Mouse (Mus musculus) olfactory bulb, adult 2 months (tissue): ENCODE measurements around the gene Atp10a. TPM values are rescaled to one million over a fixed set of nuclear protein-coding genes. Genes with fewer than 3 reads are reported as not detected.

Experiments used
- H3K27ac ChIP-seq: fragments of 200-500 bp; 2 replicates; pipeline ENCODE4 v1.5.1; 2012; ENCODE audit warnings: low read depth, low read length; ENCODE audit not compliant: insufficient read depth
- H3K4me1 ChIP-seq: fragments of 200-500 bp; 2 replicates; pipeline ENCODE4 v1.6.1; 2012; ENCODE audit warnings: low read length; ENCODE audit not compliant: control insufficient read depth, insufficient read depth
- H3K4me3 ChIP-seq: fragments of 200-500 bp; 2 replicates; pipeline ENCODE4 v1.5.1; 2012; ENCODE audit warnings: mild to moderate bottlenecking, low read depth, low read length, moderate library complexity; ENCODE audit not compliant: insufficient read depth
- CTCF ChIP-seq: fragments of 200-500 bp; IDR thresholded peaks from 2 replicates; pipeline ENCODE4 v1.5.1; 2012; ENCODE audit warnings: low read depth, mild to moderate bottlenecking, low read length, moderate library complexity; ENCODE audit not compliant: insufficient read depth
- POLR2A ChIP-seq: fragments of 200-500 bp; IDR thresholded peaks from 2 replicates; pipeline ENCODE4 v1.6.1; 2012; ENCODE audit warnings: mild to moderate bottlenecking, low read depth, low read length, moderate library complexity; ENCODE audit not compliant: insufficient read depth
- WGBS: fragments of 180-500 bp; shearing (Covaris S2); methylation state at CpG from one replicate; pipeline ENCODE4 v1.1.7; 2018; 5-methylcytosine and 5-hydroxymethylcytosine counted together
- polyA plus RNA-seq: library from polyadenylated mRNA; stranded (reverse); fragments of >200 nt; gene quantifications from 2 replicates; pipeline ENCODE4 v1.2.4, GENCODE M21; 2012; ENCODE audit warnings: low replicate concordance; ENCODE audit not compliant: missing spikeins, insufficient read depth, insufficient read length

Gene Atp10a
- polyA plus RNA-seq, 1 experiment, result not detected

DNA sequence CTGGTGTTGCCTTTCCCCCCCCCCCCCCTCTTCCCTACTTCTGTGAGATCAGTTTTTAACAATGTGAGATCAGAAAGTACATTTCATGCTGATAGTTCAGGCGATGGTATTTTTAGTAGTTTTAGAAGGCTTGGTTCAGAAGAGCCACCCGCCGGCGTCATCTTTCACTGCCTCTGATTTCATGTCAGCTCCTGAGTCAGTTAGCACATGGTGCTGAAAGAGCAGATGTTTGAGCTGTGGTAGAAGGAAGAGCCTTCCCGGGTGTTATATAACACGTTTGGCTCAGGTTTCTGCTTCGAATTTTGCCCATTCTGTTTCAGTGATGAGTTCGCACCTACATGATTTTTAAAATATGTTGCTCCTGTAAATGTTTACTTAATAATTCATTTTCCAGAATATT lies 74.2 kb downstream of the Atp10a start:
- no peak for TF ChIP-seq POLR2A
- no peak for TF ChIP-seq CTCF
- 38% methylated on average over 8 of the region's 8 CpGs for WGBS
- Histone ChIP-seq H3K4me1 (peaks cover 8% of the 10 kb centered on the region; the same call in 1 of the 2 replicates), H3K4me3 (no peak overlapping the region), H3K27ac (0 out of 2 replicates have a peak overlapping the region, but pooled peaks have one; percentile 8)

DNA sequence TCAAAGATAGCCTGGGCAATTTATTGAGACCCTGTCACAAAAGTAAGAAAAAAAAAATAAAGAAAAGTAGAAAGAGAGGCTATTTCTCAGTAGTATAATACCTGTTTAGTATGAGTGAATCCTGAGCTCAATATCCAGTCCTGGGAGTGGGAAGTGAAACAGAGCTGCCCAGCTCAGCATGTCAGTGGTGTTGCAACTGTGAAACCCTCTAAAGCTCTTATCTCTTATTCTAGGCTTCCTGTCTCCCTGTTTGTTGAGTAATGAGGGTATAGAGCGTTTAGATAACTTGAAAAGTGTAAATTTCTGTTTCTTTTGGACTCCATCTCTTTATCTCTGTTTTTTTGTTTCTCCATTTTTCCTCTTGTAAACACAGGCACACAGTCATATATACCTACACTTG lies 74.9 kb downstream of the Atp10a start:
- TF ChIP-seq CTCF (no peak), POLR2A (no peak)
- Histone ChIP-seq H3K4me1 (peaks cover 5% of the 10 kb centered on the region; the same call in 1 of the 2 replicates), H3K4me3 (no peak overlapping the region), H3K27ac (no peak overlapping the region)
- WGBS, result 88% methylated on average over 1 of the region's 1 CpGs

DNA sequence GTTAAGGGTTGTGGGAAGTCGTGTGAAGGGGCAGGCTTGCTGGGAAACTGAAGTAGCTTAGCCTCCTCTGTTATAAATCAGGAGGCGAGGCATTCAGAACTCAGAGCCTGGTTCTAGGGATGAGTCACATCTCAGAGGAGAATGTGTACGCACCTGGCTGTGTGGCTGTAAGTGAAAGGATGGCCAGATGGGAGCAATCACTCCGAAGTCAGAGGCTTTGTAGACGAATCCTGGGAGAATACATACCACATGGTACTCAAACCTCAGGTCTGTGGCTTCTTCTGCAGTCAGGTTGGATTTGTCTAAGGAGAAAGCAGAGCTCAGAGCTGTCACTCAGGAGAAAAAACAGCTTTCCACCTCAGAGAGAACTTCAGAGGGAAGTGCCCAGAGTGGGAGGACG lies 76.4 kb downstream of the Atp10a start:
- H3K4me1 ChIP-seq, result peaks cover 5% of the 10 kb centered on the region; the same call in 1 of the 2 replicates
- no peak overlapping the region for H3K4me3 ChIP-seq
- H3K27ac ChIP-seq, result no peak overlapping the region
- TF ChIP-seq CTCF (no peak), POLR2A (no peak)
- WGBS, result 71% methylated on average over 6 of the region's 6 CpGs

DNA sequence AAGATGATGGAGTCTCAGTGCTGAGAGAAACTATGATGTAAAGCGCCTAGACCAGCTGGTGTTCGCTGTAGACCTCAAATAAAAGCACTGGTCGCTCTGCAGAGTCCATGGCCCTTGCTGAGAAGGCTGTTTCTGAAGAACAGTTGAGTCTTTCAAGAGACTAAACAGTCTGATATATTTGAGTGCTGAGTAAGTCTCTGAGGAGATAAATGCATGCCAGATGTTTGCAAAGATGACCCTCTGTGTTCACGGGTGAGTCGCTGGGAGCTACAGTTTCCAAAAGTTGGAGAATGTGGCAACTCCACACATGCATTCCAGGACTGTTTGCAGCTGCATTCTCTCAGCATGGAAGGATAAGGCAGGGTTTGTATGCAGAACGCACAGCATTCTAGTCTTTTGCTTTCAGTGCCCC lies 77.5 kb downstream of the Atp10a start:
- WGBS, result 72% methylated on average over 6 of the region's 6 CpGs
- no peak overlapping the region for H3K4me3 ChIP-seq
- TF ChIP-seq POLR2A, result no peak
- TF ChIP-seq CTCF, result no peak
- H3K4me1 ChIP-seq, result peaks cover 5% of the 10 kb centered on the region; the same call in 1 of the 2 replicates
- H3K27ac ChIP-seq, result no peak overlapping the region

DNA sequence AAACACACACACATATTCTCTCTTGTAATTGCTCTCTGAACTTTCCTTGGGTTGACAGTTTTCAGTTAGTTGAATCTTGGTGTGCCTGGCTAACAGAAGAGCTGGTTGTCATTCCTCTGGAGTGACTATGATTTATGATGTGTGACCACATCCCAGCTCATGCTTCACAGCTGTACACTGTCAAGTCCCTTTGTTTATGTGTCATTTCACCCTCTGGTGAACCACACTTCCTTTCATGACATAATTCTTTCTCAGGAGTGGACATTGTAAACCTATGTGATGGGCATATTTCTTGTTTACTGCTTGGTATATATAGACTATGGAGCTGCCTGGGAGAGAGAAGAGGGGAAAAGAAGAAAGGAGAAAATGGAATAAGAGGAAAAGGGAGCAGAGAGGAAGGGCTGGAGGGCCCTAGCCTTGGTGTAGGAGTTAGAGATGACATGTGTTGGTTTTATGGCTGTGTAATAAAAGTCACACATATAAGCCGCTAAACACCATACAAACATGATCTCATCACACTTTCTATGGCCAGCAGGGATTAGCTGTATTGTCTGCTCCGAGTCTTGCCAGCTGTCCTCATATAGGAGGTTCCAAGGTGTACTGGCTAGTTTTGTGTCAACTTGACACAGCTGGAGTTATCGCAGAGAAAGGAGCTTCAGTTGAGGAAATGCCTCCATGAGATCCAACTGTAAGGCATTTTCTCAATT lies 81.0 kb downstream of the Atp10a start:
- H3K27ac ChIP-seq, result no peak overlapping the region
- WGBS, result 96% methylated on average over 3 of the region's 3 CpGs
- no peak overlapping the region for H3K4me3 ChIP-seq
- TF ChIP-seq POLR2A, result no peak
- peaks cover 3% of the 10 kb centered on the region; the same call in 1 of the 2 replicates for H3K4me1 ChIP-seq

DNA sequence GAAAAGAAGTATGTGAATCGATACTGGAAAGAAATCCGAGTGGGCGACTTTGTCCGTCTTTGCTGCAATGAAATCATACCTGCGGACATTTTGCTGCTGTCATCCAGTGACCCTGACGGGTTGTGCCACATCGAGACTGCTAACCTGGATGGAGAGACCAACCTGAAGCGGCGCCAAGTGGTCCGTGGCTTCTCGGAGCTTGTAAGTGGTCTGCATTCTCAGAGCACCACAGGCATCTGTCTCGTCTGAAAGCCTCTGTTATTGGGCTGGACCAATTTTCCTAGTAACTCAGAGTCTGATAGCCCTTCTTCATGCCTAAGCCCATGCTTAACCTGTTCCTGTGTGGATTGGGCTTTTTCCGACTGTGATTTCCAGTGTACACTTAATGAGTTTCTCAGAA lies 84.2 kb downstream of the Atp10a start:
- Histone ChIP-seq H3K27ac (no peak overlapping the region), H3K4me1 (no peaks in the 10 kb centered on the region), H3K4me3 (no peak overlapping the region)
- 94% methylated on average over 13 of the region's 13 CpGs for WGBS
- no peak for TF ChIP-seq POLR2A

DNA sequence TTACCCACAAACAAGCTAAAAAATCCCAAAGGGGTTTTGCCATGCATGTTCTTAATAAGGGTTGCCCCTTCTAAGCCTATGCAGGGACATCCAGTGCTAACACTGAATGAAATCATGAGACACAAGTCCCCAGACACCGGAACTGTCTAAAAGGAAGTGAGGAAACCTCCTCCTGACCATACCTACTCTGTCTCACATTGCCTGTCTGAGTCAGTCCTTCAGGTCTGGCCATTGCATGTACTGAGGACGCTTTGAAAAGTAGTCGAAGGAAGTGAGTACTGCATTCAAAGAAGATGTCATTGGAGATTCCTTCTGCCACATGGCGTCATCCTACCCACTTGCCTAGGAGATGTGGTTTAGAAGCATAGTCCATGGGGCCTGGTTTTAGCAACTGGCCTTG lies 84.9 kb downstream of the Atp10a start:
- no peak overlapping the region for H3K4me3 ChIP-seq
- TF ChIP-seq POLR2A (no peak), CTCF (no peak)
- 94% methylated on average over 4 of the region's 4 CpGs for WGBS
- no peak overlapping the region for H3K27ac ChIP-seq
- H3K4me1 ChIP-seq, result no peaks in the 10 kb centered on the region

DNA sequence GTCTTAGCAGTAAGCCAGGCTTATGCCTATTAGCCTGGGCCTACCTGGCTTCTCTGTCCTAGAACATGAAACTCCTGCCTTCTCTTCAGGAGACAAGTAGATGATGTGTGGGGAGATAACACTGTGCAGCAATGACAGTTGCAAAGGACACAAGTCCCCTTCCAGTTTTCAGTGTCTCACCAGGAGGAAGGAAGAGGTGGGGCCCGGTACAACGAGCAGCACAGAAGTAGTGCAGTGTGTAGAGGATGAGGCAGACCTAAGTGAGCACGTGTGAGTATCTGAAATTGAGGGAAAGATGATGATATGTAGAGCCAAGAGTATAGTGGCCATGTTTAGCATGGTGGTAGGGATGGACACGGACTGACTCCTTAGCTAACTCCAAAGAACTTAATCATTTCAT lies 86.0 kb downstream of the Atp10a start:
- TF ChIP-seq CTCF (no peak), POLR2A (no peak)
- WGBS, result 87% methylated on average over 4 of the region's 4 CpGs
- no peak overlapping the region for H3K4me3 ChIP-seq
- H3K27ac ChIP-seq, result no peak overlapping the region
- no peaks in the 10 kb centered on the region for H3K4me1 ChIP-seq

DNA sequence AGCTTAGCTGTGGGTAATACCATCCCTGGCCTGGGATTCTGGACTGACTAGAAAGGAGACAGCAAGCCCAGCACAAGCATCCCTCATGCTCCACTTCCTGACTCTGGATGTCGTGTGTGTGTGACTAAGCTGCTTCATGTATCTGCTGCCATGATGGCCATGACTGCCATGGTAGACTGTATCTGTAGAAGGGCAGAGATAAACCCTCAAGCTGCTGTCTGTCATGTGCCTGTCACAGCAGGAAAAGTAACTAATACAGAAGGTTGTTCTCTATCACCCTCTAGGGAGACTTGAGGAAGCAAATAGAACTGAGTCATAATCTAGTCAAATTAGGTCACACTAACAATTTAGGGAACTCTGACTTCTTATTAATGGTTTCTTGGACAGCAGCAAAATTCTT lies 86.7 kb downstream of the Atp10a start:
- Histone ChIP-seq H3K4me1 (no peaks in the 10 kb centered on the region), H3K4me3 (no peak overlapping the region), H3K27ac (no peak overlapping the region)
- WGBS, result 74% methylated on average over 1 of the region's 1 CpGs
- TF ChIP-seq CTCF, result no peak
- TF ChIP-seq POLR2A, result no peak
